Mouse (Mus musculus): ENCODE data around the gene St7l.

- TF ChIP-seq FLI1 (IDR thresholded peaks at IDR 0.05; ENCODE audit: low read length) (no peak), GATA1 (IDR thresholded peaks at IDR 0.05; ENCODE audit: borderline replicate concordance, low read length) (no peak)
These were observed 97.6 kb downstream of the St7l start, which contains the start of gene Wnt2b for GRCm38 (mm10) chr3:104961066-104962059.

Data from megakaryocyte, embryonic 14.5 days (primary cell).